12 mouse cellular contexts compared by ENCODE assay signal in the genomic region with DNA sequence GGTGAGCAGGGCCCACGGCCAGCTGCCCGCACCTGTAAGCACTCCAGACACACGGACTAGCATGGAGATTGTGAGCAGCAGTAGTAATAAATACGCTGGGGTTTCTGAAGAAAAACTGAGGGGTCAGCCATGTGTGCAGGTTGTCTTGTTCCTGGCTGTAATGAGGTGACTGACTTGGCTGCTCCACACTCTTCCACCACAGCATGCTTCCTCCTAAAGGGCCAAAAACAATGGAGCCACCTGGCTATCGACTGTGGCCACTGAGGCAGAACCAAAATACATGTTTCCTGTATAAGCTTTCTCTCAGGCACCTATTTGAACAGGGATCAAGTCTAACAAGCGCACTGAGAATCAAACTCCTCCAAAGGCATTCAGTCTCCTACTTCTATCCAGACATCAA.
"Had no signal": no experiment of that assay in that cellular context is flagged by ENCODE, and none has a peak within 500 bp of the region (broad histone marks: within the 10 kb centered on the region; RNA-seq: fewer than 3 reads in every experiment).

No protein-coding gene starts in this region.

- H3K27me3 ChIP-seq: limb, embryonic 12.5 days; liver, embryonic 15.5 days; midbrain, embryonic 15.5 days; neural tube, embryonic 12.5 days; stomach, embryonic 15.5 days had no signal

- H3K4me3 ChIP-seq: limb, embryonic 12.5 days; liver, embryonic 15.5 days; midbrain, embryonic 10.5 days; midbrain, embryonic 15.5 days; neural tube, embryonic 12.5 days; stomach, embryonic 15.5 days had no signal

- DNase-seq: kidney, adult 8-10 months; kidney, postnatal 36 days; lung, adult 2 months; lung, postnatal 4 days; thymus, adult 2 months; thymus, postnatal 25 days had no signal

- H3K4me1 ChIP-seq: limb, embryonic 12.5 days; liver, embryonic 15.5 days; midbrain, embryonic 10.5 days; midbrain, embryonic 15.5 days; neural tube, embryonic 12.5 days; stomach, embryonic 15.5 days had no signal

- H3K27ac ChIP-seq: limb, embryonic 12.5 days; liver, embryonic 15.5 days; midbrain, embryonic 10.5 days; midbrain, embryonic 15.5 days; neural tube, embryonic 12.5 days; stomach, embryonic 15.5 days had no signal
